Mouse (Mus musculus): ENCODE results near the gene Samd14. TPM values are rescaled to one million over a fixed set of nuclear protein-coding genes. Genes with fewer than 3 reads are reported as not detected.

The Samd14 gene
- polyA plus RNA-seq, 1 experiment from 2014 or later: 106 TPM

DNA sequence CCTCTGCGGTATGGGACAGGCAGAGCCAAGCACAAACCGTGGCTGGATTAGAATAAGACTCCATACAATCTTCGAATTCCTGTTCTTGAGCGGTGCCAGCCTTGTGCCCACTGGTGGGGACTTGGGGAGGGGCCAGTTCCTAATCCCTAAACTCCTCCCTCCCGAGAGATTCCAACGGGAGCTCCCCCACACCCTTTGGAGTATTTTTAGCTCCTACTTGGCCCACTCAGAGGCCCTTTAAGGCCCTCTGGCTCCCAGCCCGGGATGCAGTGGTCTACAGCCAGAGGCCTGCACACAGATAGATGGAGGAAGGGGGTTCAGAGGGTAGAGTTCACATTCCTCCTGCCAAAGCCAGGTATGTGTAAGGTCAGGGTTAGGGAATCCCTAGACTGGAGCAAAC is 61.6 kb downstream of the Samd14 start:
- no peaks in the 10 kb centered on the region for H3K36me3 ChIP-seq
- WGBS: 64% methylated on average over 7 of the region's 7 CpGs
- H3K9ac ChIP-seq: no peak overlapping the region
- no peak overlapping the region for H3K4me2 ChIP-seq (replicated peaks)
- H3K27ac ChIP-seq: no peak overlapping the region
- H3K27me3 ChIP-seq (replicated peaks): peaks cover 22% of the 10 kb centered on the region; the same call in 1 of the 2 replicates
- no peak for ATAC-seq (ENCODE audit: low FRiP score, low read depth)
- no peaks in the 10 kb centered on the region for H3K9me3 ChIP-seq
- no peak overlapping the region for H3K4me3 ChIP-seq
- H3K4me1 ChIP-seq: peaks cover 14% of the 10 kb centered on the region

GRCm38 (mm10) chr11:95072136-95072535 is 62.5 kb downstream of the Samd14 start:
- Histone ChIP-seq H3K27me3 (replicated peaks) (peaks cover 29% of the 10 kb centered on the region), H3K9me3 (no peaks in the 10 kb centered on the region), H3K4me2 (replicated peaks) (no peak overlapping the region), H3K9ac (no peak overlapping the region), H3K36me3 (no peaks in the 10 kb centered on the region), H3K27ac (no peak overlapping the region), H3K4me1 (peaks cover 19% of the 10 kb centered on the region), H3K4me3 (no peak overlapping the region)
- WGBS: 67% methylated on average over 8 of the region's 8 CpGs
- ATAC-seq (ENCODE audit: low FRiP score, low read depth): no peak

DNA sequence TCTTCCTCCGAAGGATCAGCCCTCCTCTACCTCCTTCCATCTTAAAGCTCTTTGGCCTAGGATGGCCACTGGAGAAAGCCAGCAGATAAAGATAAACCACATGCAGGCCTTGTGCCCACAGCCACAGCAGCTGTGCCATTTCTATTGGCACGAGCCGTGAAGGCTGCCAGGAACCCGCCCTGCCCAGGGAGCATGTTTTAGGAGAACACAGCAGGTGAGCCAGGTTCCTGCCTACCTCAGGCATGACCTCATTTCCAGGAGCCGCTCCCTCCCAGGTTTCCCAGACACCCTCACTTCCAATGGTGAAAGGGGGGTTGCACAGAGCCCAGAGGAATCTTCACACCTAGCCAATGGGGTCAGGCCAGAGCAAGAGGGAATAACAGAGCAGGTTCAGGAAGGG is 63.1 kb downstream of the Samd14 start:
- no peak for ATAC-seq (ENCODE audit: low FRiP score, low read depth)
- peaks cover 35% of the 10 kb centered on the region for H3K27me3 ChIP-seq (replicated peaks)
- 73% methylated on average over 5 of the region's 5 CpGs for WGBS
- peaks cover 20% of the 10 kb centered on the region for H3K4me1 ChIP-seq
- no peak overlapping the region; the same call in 1 of the 2 replicates for H3K4me2 ChIP-seq (replicated peaks)
- H3K9me3 ChIP-seq: no peaks in the 10 kb centered on the region
- H3K36me3 ChIP-seq: no peaks in the 10 kb centered on the region
- H3K9ac ChIP-seq: no peak overlapping the region
- no peak overlapping the region for H3K27ac ChIP-seq
- H3K4me3 ChIP-seq: no peak overlapping the region

DNA sequence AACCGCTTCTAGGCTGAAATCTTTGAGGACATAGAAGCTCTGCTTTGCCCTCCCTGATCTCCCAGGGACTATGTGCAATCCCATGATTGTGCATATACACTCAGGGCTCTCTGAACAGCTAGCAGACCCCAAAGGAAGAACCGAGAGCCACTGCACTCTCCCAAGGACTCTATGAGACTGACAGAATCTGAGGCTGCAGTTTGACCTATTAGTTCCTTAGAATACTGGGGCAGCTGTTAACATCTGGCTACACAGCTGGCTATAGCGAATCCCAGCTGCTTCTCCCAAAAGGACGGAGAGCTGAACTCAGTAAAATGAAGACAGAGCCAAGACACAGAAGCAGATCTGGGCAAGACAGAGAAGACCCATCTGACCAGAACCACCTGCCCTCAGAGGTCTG is 64.2 kb downstream of the Samd14 start:
- Histone ChIP-seq H3K9ac (no peak overlapping the region), H3K27me3 (replicated peaks) (peaks cover 45% of the 10 kb centered on the region)

GRCm38 (mm10) chr11:95074694-95075093 is 65.0 kb downstream of the Samd14 start:
- no peak overlapping the region for H3K9ac ChIP-seq
- peaks cover 20% of the 10 kb centered on the region for H3K4me1 ChIP-seq
- H3K36me3 ChIP-seq: no peaks in the 10 kb centered on the region
- H3K27ac ChIP-seq: no peak overlapping the region
- peaks cover 51% of the 10 kb centered on the region for H3K27me3 ChIP-seq (replicated peaks)
- no peak overlapping the region for H3K4me3 ChIP-seq
- H3K9me3 ChIP-seq: no peaks in the 10 kb centered on the region
- WGBS: 79% methylated on average over 4 of the region's 4 CpGs
- H3K4me2 ChIP-seq (replicated peaks): peak overlapping the region; percentile 88
- ATAC-seq (ENCODE audit: low FRiP score, low read depth): no peak

More for the DNA sequence above, 64.2 kb downstream of the Samd14 start:
- Histone ChIP-seq H3K36me3 (no peaks in the 10 kb centered on the region), H3K9me3 (no peaks in the 10 kb centered on the region), H3K4me3 (no peak overlapping the region), H3K4me2 (replicated peaks) (no peak overlapping the region), H3K4me1 (peaks cover 20% of the 10 kb centered on the region), H3K27ac (no peak overlapping the region)
- no peak for ATAC-seq (ENCODE audit: low FRiP score, low read depth)
- WGBS: 78% methylated on average over 4 of the region's 4 CpGs

DNA sequence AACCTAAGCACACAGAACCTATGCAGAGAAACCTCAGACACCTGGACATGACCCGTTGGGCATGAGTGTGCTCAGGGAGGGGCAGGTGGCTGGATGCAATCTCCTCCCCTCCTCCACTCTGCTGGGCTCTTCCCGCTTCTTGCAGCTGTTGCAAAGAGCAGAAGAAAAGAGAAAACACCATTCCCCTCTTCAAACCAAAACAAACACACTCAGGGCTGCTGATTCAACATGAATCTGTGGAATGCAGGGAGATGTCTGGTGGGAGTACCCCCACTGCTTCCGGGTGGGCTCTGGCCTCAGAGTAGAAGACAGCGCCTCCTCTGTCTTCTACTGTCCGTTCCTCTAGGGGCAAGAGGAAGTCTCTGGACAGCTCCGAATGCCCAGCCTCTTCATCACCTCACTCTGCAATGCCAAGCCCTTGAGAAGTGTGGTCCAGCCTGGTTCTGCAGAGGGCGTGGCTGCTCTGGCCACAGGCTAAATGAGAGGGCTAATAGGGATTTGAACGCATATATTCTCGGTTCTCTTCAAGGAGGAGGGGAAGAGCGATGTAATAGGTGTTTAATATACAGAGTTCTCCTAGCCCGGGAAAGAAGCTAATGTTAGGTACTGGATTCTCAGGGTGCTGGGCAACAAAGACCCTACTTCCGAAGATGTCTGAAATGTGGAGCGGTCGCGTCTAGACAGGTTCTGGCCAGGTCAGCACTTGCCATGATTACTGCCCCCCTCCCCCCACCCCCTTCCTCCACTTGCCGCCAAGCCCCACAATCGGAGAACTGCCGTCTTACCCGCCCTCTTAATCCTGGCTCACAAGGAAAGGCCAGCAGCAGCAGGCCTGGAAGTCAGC is 65.7 kb downstream of the Samd14 start:
- H3K27me3 ChIP-seq (replicated peaks): peaks cover 54% of the 10 kb centered on the region

More for the DNA sequence above, 65.7 kb downstream of the Samd14 start:
- WGBS: 9% methylated on average over 19 of the region's 19 CpGs
- peak overlapping the region; percentile 88 for H3K4me2 ChIP-seq (replicated peaks)
- H3K4me3 ChIP-seq: peak overlapping the region; percentile 59
- H3K4me1 ChIP-seq: peaks cover 20% of the 10 kb centered on the region
- H3K27ac ChIP-seq: no peak overlapping the region
- H3K9ac ChIP-seq: peak overlapping the region; percentile 67
- H3K9me3 ChIP-seq: no peaks in the 10 kb centered on the region
- no peak for ATAC-seq (ENCODE audit: low FRiP score, low read depth)
- H3K36me3 ChIP-seq: no peaks in the 10 kb centered on the region

Other genes starting within 250 kb of the Samd14 start
- gene Tmem92, start 227.2 kb upstream of the Samd14 start, polyA plus RNA-seq (2016; fragmentation: Nextera tagmentation; extraction: Ambion mirVana): not detected in 2 replicates
- 209 and 219 TPM in 2 replicates for gene Col1a1, start 73.7 kb upstream of the Samd14 start, polyA plus RNA-seq (2016; fragmentation: Nextera tagmentation; extraction: Ambion mirVana)
- not detected in 2 replicates for gene Hils1, start 42.3 kb upstream of the Samd14 start, polyA plus RNA-seq (2016; fragmentation: Nextera tagmentation; extraction: Ambion mirVana)
- 0.80 and 0.90 TPM in 2 replicates for gene Sgca, start 33.6 kb upstream of the Samd14 start, polyA plus RNA-seq (2016; fragmentation: Nextera tagmentation; extraction: Ambion mirVana)
- gene Ppp1r9b, start 18.8 kb upstream of the Samd14 start, polyA plus RNA-seq (2016; fragmentation: Nextera tagmentation; extraction: Ambion mirVana): 18.2 and 19.7 TPM in 2 replicates
- 20.5 and 20.6 TPM in 2 replicates for gene Pdk2, start 31.5 kb downstream of the Samd14 start, polyA plus RNA-seq (2016; fragmentation: Nextera tagmentation; extraction: Ambion mirVana)
- gene Itga3, start 66.9 kb downstream of the Samd14 start, polyA plus RNA-seq (2016; fragmentation: Nextera tagmentation; extraction: Ambion mirVana): 7.6 and 9.3 TPM in 2 replicates
- 0.81 and 1.2 TPM in 2 replicates for gene Dlx3, start 110.2 kb downstream of the Samd14 start, polyA plus RNA-seq (2016; fragmentation: Nextera tagmentation; extraction: Ambion mirVana)
- gene Dlx4, start 136.4 kb downstream of the Samd14 start, polyA plus RNA-seq (2016; fragmentation: Nextera tagmentation; extraction: Ambion mirVana): 0.10 and 0.22 TPM in 2 replicates

All from neural tube, embryonic 12.5 days (tissue).